Mouse (Mus musculus) CH12.LX (cell line): ENCODE measurements at regions not wholly inside any gene's neighbourhood (a gene's known extent, or its start where the extent isn't known, plus 50 kb on each side); places are given as distances from the start of the nearest gene placed in this dataset.

ENCODE experiments used
- DNase-seq: peaks from one replicate; pipeline ENCODE4 v3.0.0-alpha.2; 2013; ENCODE audit errors: extremely low read depth
- H3K27ac ChIP-seq: 2 replicates; pipeline ENCODE4 v1.5.1; 2012; ENCODE audit warnings: low read depth, mild to moderate bottlenecking, control low read depth, moderate library complexity; ENCODE audit not compliant: insufficient read depth
- H3K27me3 ChIP-seq: replicated peaks from 2 replicates; pipeline ENCODE3; 2012; ENCODE audit warnings: inconsistent platforms
- H3K36me3 ChIP-seq, 2 experiments: replicated peaks in 1 of 2; 2 replicates each; pipeline versions ENCODE3 to v1.6.1; 2012; ENCODE audit warnings: inconsistent platforms in 1 of 2, low read length in 1 of 2, mild to moderate bottlenecking in 1 of 2, mixed read lengths in 1 of 2, moderate library complexity in 1 of 2; ENCODE audit not compliant: control insufficient read depth in 1 of 2, insufficient read depth in 1 of 2
- H3K4me1 ChIP-seq, 2 experiments: 2 replicates each; pipeline ENCODE4 v1.6.1; 2012; ENCODE audit warnings: inconsistent platforms in 1 of 2, moderate library complexity in 1 of 2; ENCODE audit not compliant: insufficient read depth in 2 of 2, control insufficient read depth in 1 of 2
- H3K4me2 ChIP-seq: 2 replicates; pipeline ENCODE4 v1.6.1; 2012; ENCODE audit warnings: low read depth, mild to moderate bottlenecking, control low read depth; ENCODE audit not compliant: poor library complexity, insufficient read depth, severe bottlenecking
- H3K4me3 ChIP-seq, 3 experiments: fragments of 150-350 bp in 1 of 3; sonication (generic) in 1 of 3; replicated peaks in 1 of 3; 2 replicates each; pipeline versions ENCODE3 to v1.5.1; 2011 to 2012; ENCODE audit warnings: low read depth in 2 of 3, low read length in 2 of 3, mild to moderate bottlenecking in 2 of 3, moderate library complexity in 2 of 3, control low read depth in 1 of 3, improper control_type of control experiment in 1 of 3, inconsistent platforms in 1 of 3, mixed read lengths in 1 of 3; ENCODE audit not compliant: poor library complexity in 1 of 3
- H3K79me2 ChIP-seq: replicated peaks from 2 replicates; pipeline ENCODE4 v1.6.1; 2012; ENCODE audit warnings: mild to moderate bottlenecking, moderate library complexity; ENCODE audit not compliant: control insufficient read depth, poor library complexity, insufficient read depth, severe bottlenecking; ENCODE audit errors: extremely low read depth
- H3K9ac ChIP-seq: 2 replicates; pipeline ENCODE4 v1.6.1; 2012; ENCODE audit warnings: low read depth, mild to moderate bottlenecking, control low read depth, moderate library complexity; ENCODE audit not compliant: insufficient read depth
- H3K9me3 ChIP-seq: replicated peaks from 2 replicates; pipeline ENCODE3; 2012; ENCODE audit warnings: low read length, inconsistent platforms, mixed read lengths
- BHLHE40 ChIP-seq: IDR thresholded peaks from 2 replicates; pipeline ENCODE4 v1.6.1; 2011; ENCODE audit warnings: mild to moderate bottlenecking, low read depth, low read length, improper control_type of control experiment
- CHD1 ChIP-seq: IDR thresholded peaks from 2 replicates; pipeline ENCODE4 v1.6.1; 2012; ENCODE audit warnings: low read depth, low read length, improper control_type of control experiment, inconsistent platforms
- CHD2 ChIP-seq: IDR thresholded peaks from 2 replicates; pipeline ENCODE4 v1.6.1; 2011; ENCODE audit warnings: low read length, improper control_type of control experiment
- ELF1 ChIP-seq: IDR thresholded peaks from 2 replicates; pipeline ENCODE4 v1.6.1; 2014; ENCODE audit warnings: low read depth, mild to moderate bottlenecking, inconsistent platforms, low read length, improper control_type of control experiment
- EP300 ChIP-seq: IDR thresholded peaks from 2 replicates; pipeline ENCODE4 v1.6.1; 2011; ENCODE audit warnings: low read length, improper control_type of control experiment
- ETS1 ChIP-seq: conservative IDR thresholded peaks from 2 replicates; pipeline ENCODE4 v1.6.1; 2012; ENCODE audit warnings: low read depth, mild to moderate bottlenecking, inconsistent platforms, low read length, improper control_type of control experiment, moderate library complexity
- GABPA ChIP-seq: IDR thresholded peaks from 2 replicates; pipeline ENCODE4 v1.6.1; 2012; ENCODE audit warnings: low read depth, low read length, improper control_type of control experiment, inconsistent platforms; ENCODE audit not compliant: insufficient replicate concordance
- HCFC1 ChIP-seq: IDR thresholded peaks from 2 replicates; pipeline ENCODE4 v1.6.1; 2012; ENCODE audit warnings: low read depth, mild to moderate bottlenecking, inconsistent platforms, low read length, improper control_type of control experiment
- IRF4 ChIP-seq: IDR thresholded peaks from 2 replicates; pipeline ENCODE4 v1.6.1; 2014; ENCODE audit warnings: low read depth, mild to moderate bottlenecking, inconsistent platforms, low read length, improper control_type of control experiment
- JUN ChIP-seq: IDR thresholded peaks from 2 replicates; pipeline ENCODE4 v1.6.1; 2011; ENCODE audit warnings: low read depth, mild to moderate bottlenecking, low read length, improper control_type of control experiment, moderate library complexity; ENCODE audit not compliant: insufficient read depth
- MAFK ChIP-seq: IDR thresholded peaks from 2 replicates; pipeline ENCODE4 v1.6.1; 2011; ENCODE audit warnings: low read length, improper control_type of control experiment; ENCODE audit not compliant: insufficient replicate concordance
- MAX ChIP-seq: IDR thresholded peaks from 2 replicates; pipeline ENCODE4 v1.6.1; 2011; ENCODE audit warnings: low read length, improper control_type of control experiment
- MAZ ChIP-seq: IDR thresholded peaks from 2 replicates; pipeline ENCODE4 v1.6.1; 2012; ENCODE audit warnings: low read depth, mild to moderate bottlenecking, inconsistent platforms, low read length, improper control_type of control experiment, moderate library complexity
- MEF2A ChIP-seq: IDR thresholded peaks from 2 replicates; pipeline ENCODE4 v1.6.1; 2014; ENCODE audit warnings: low read depth, mild to moderate bottlenecking, inconsistent platforms, low read length, improper control_type of control experiment, borderline replicate concordance
- MXI1 ChIP-seq: IDR thresholded peaks from 2 replicates; pipeline ENCODE4 v1.6.1; 2011; ENCODE audit warnings: mild to moderate bottlenecking, low read depth, low read length, improper control_type of control experiment
- NRF1 ChIP-seq: IDR thresholded peaks from 2 replicates; pipeline ENCODE4 v1.6.1; 2014; ENCODE audit warnings: low read depth, mild to moderate bottlenecking, inconsistent platforms, low read length, improper control_type of control experiment, moderate library complexity
- PAX5 ChIP-seq: IDR thresholded peaks from 2 replicates; pipeline ENCODE4 v1.6.1; 2012; ENCODE audit warnings: low read length, inconsistent platforms, mixed read lengths
- RCOR1 ChIP-seq: conservative IDR thresholded peaks from 2 replicates; pipeline ENCODE4 v1.6.1; 2012; ENCODE audit warnings: low read depth, mild to moderate bottlenecking, inconsistent platforms, low read length, improper control_type of control experiment
- TBP ChIP-seq: conservative IDR thresholded peaks from 2 replicates; pipeline ENCODE4 v1.6.1; 2011; ENCODE audit warnings: low read depth, low read length, improper control_type of control experiment
- TCF12 ChIP-seq: IDR thresholded peaks from 2 replicates; pipeline ENCODE4 v1.6.1; 2014; ENCODE audit warnings: low read depth, mild to moderate bottlenecking, inconsistent platforms, low read length, improper control_type of control experiment
- UBTF ChIP-seq: IDR thresholded peaks from 2 replicates; pipeline ENCODE4 v1.6.1; 2012; ENCODE audit warnings: low read depth, mild to moderate bottlenecking, inconsistent platforms, low read length, improper control_type of control experiment, moderate library complexity
- USF2 ChIP-seq: conservative IDR thresholded peaks from 2 replicates; pipeline ENCODE4 v1.6.1; 2011; ENCODE audit warnings: low read depth, low read length, improper control_type of control experiment
- ZC3H11A ChIP-seq: IDR thresholded peaks from 2 replicates; pipeline ENCODE4 v1.6.1; 2012; ENCODE audit warnings: low read depth, mild to moderate bottlenecking, inconsistent platforms, low read length, improper control_type of control experiment
- ZMIZ1 ChIP-seq: IDR thresholded peaks from 2 replicates; pipeline ENCODE4 v1.6.1; 2012; ENCODE audit warnings: low read depth, mild to moderate bottlenecking, inconsistent platforms, low read length, improper control_type of control experiment
- ZNF384 ChIP-seq: IDR thresholded peaks from 2 replicates; pipeline ENCODE4 v1.6.1; 2012; ENCODE audit warnings: low read depth, low read length, improper control_type of control experiment, inconsistent platforms
- dilution Hi-C: fragments of 300-500 bp; cut with MboI; formaldehyde crosslinking; loops from 2 replicates; pipeline ENCODE4 v1.14.3; 2020; ENCODE audit warnings: low sequenced_read_pairs; ENCODE audit not compliant: extremely low pct_unique_long_range_greater_than_20kb, extremely low pct_ligation_motif_present
- in situ Hi-C: fragments of 300-500 bp; cut with MboI; formaldehyde crosslinking; loops from 3 replicates; pipeline ENCODE4 v1.14.3; 2019; ENCODE audit warnings: low sequenced_read_pairs, low pct_ligation_motif_present, low pct_unique_long_range_greater_than_20kb, mixed read lengths

- no peak overlapping the region for H3K4me2 ChIP-seq
- dilution Hi-C loops (no loop called here), in situ Hi-C loops (no loop called here)
These were observed 154.8 kb downstream of the Cd83 start for GRCm38 (mm10) chr13:43939375-43939774.

GRCm38 (mm10) chr13:43941731-43942130 is 157.2 kb downstream of the Cd83 start:
- dilution Hi-C loops: no loop called here
- Histone ChIP-seq H3K4me1 (peaks cover 0 to 15% of the 10 kb centered on the region in 2 experiments; a peak in 2 of 4 replicates), H3K9ac (no peak overlapping the region), H3K27me3 (no peaks in the 10 kb centered on the region), H3K27ac (no peak overlapping the region), H3K4me3 (no peak overlapping the region), H3K79me2 (no peaks in the 10 kb centered on the region), H3K4me2 (no peak overlapping the region), H3K36me3 (no peaks in the 10 kb centered on the region), H3K9me3 (peaks cover 2% of the 10 kb centered on the region)
- no peak for TF ChIP-seq MAFK
- no peak for TF ChIP-seq ZNF384
- no peak for TF ChIP-seq MAZ
- no peak for TF ChIP-seq UBTF
- no peak for DNase-seq
- in situ Hi-C loops: no loop called here

More at GRCm38 (mm10) chr13:43939375-43939774, 154.8 kb downstream of the Cd83 start:
- Histone ChIP-seq H3K79me2 (no peaks in the 10 kb centered on the region), H3K36me3 (no peaks in the 10 kb centered on the region), H3K27me3 (no peaks in the 10 kb centered on the region), H3K9ac (no peak overlapping the region), H3K9me3 (peaks cover 2% of the 10 kb centered on the region), H3K27ac (no peak overlapping the region), H3K4me1 (peaks cover 0 to 15% of the 10 kb centered on the region in 2 experiments; a peak in 2 of 4 replicates), H3K4me3 (no peak overlapping the region)
- no peak for DNase-seq
- TF ChIP-seq MAX (no peak), IRF4 (no peak), USF2 (no peak), MAFK (no peak), JUN (no peak), GABPA (no peak), RCOR1 (no peak), CHD2 (no peak), EP300 (no peak), UBTF (no peak)

GRCm38 (mm10) chr13:43948606-43949005 is 164.0 kb downstream of the Cd83 start:
- Histone ChIP-seq H3K4me1 (peaks cover 0 to 9% of the 10 kb centered on the region in 2 experiments; a peak in 2 of 4 replicates), H3K9ac (no peak overlapping the region), H3K27ac (no peak overlapping the region), H3K9me3 (no peaks in the 10 kb centered on the region), H3K79me2 (no peaks in the 10 kb centered on the region), H3K36me3 (no peaks in the 10 kb centered on the region), H3K4me3 (no peak overlapping the region), H3K4me2 (no peak overlapping the region), H3K27me3 (no peaks in the 10 kb centered on the region)
- TF ChIP-seq ZMIZ1 (no peak), UBTF (no peak), HCFC1 (no peak), MAFK (no peak), ETS1 (no peak), CHD1 (no peak), ELF1 (no peak), MXI1 (no peak), NRF1 (no peak), PAX5 (no peak), BHLHE40 (no peak), MEF2A (no peak), MAZ (no peak), GABPA (no peak), TCF12 (no peak), TBP (no peak), ZC3H11A (no peak), JUN (no peak)
- no peak for DNase-seq
- in situ Hi-C loops (no loop called here), dilution Hi-C loops (no loop called here)
